Mouse (Mus musculus) erythroblast, adult 5-6 weeks (primary cell): ENCODE results near the gene Dzip1l. TPM values are rescaled to one million over a fixed set of nuclear protein-coding genes. Genes with fewer than 3 reads are reported as not detected.

Experiments
- ATAC-seq: replicated peaks from 2 replicates; pipeline ENCODE4 v1.8.0; 2016; ENCODE audit warnings: moderate number of reproducible peaks, mild to moderate bottlenecking, moderate TSS enrichment, inconsistent platforms; ENCODE audit not compliant: poor library complexity, low FRiP score, severe bottlenecking
- total RNA-seq, 2 experiments: library from RNA; stranded (forward) in 1 of 2; stranded (reverse) in 1 of 2; fragments of 150-400 nt in 1 of 2; fragments of 200-764, 138-1000 nt in 1 of 2; gene quantifications; 2 replicates each; pipeline versions ENCODE4 v1.2.3 to v1.2.4; 2015 to 2017; ENCODE audit warnings: low replicate concordance in 2 of 2

The Dzip1l gene
- total RNA-seq, 2 experiments from 2014 or later: not detected

GRCm38 (mm10) chr9:99707425-99708126, 78.3 kb downstream of the Dzip1l start:
- no peak for ATAC-seq

GRCm38 (mm10) chr9:99709588-99710248, 80.4 kb downstream of the Dzip1l start:
- ATAC-seq: no peak

- no peak for ATAC-seq
Measured at GRCm38 (mm10) chr9:99710297-99710696, 81.0 kb downstream of the Dzip1l start.

- no peak for ATAC-seq
Measured at GRCm38 (mm10) chr9:99717134-99717533, 87.8 kb downstream of the Dzip1l start, which contains the start of gene Cldn18. Cldn18 (minus strand) TSS chr9:99717267.

Other genes starting within 250 kb of the Dzip1l start
- gene Mras, start 192.1 kb upstream of the Dzip1l start, total RNA-seq (2015; ENCODE audit: low replicate concordance): 4.4 TPM in 1 of 2 replicates, not detected in the other
- gene Mras, start 192.1 kb upstream of the Dzip1l start, total RNA-seq (2017; ENCODE audit: low replicate concordance): 1.3 and 2.7 TPM in 2 replicates
- not detected in 2 replicates for gene Nme9, start 178.0 kb upstream of the Dzip1l start, total RNA-seq (2015; ENCODE audit: low replicate concordance)
- not detected in 2 replicates for gene Nme9, start 178.0 kb upstream of the Dzip1l start, total RNA-seq (2017; ENCODE audit: low replicate concordance)
- gene Armc8, start 60.6 kb upstream of the Dzip1l start, total RNA-seq (2015; ENCODE audit: low replicate concordance): 17.6 and 34.0 TPM in 2 replicates
- gene Armc8, start 60.6 kb upstream of the Dzip1l start, total RNA-seq (2017; ENCODE audit: low replicate concordance): 14.4 and 19.3 TPM in 2 replicates
- 2.5 and 6.9 TPM in 2 replicates for gene Dbr1, start 53.7 kb upstream of the Dzip1l start, total RNA-seq (2015; ENCODE audit: low replicate concordance)
- 11.2 and 14.5 TPM in 2 replicates for gene Dbr1, start 53.7 kb upstream of the Dzip1l start, total RNA-seq (2017; ENCODE audit: low replicate concordance)
- not detected in 2 replicates for gene A4gnt, start 17.0 kb upstream of the Dzip1l start, total RNA-seq (2015; ENCODE audit: low replicate concordance)
- gene A4gnt, start 17.0 kb upstream of the Dzip1l start, total RNA-seq (2017; ENCODE audit: low replicate concordance): not detected in 2 replicates
- not detected in 2 replicates for gene Cldn18, start 87.8 kb downstream of the Dzip1l start, total RNA-seq (2015; ENCODE audit: low replicate concordance)
- not detected in 2 replicates for gene Cldn18, start 87.8 kb downstream of the Dzip1l start, total RNA-seq (2017; ENCODE audit: low replicate concordance)
- gene Sox14, start 246.7 kb downstream of the Dzip1l start, total RNA-seq (2015; ENCODE audit: low replicate concordance): not detected in 2 replicates
- not detected in 2 replicates for gene Sox14, start 246.7 kb downstream of the Dzip1l start, total RNA-seq (2017; ENCODE audit: low replicate concordance)